Mouse (Mus musculus): ENCODE measurements around the gene Chst8. TPM values are rescaled to one million over a fixed set of nuclear protein-coding genes. Genes with fewer than 3 reads are reported as not detected.

Gene Chst8
- total and polyA plus RNA-seq, 3 experiments: 0.22 TPM; not detected in 2

DNA sequence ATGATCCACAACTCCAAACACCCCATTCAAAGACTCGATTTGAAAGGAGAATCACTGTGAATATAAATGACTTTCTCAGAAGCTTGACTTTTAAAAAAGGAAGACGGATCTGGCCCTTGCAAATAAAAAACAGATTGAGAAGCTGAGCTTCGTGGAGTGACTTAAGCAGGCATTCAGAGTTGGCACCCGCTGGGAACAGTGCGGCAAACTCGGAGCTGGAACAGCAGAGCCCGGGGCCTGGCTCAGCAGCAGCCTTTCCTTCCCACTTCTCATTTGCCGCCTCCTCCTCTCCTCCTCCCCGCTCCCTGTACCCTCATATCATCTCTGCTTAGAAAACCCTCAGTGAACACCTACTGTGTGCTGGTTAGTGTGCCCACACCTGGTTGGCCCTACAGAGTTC is 34.1 kb downstream of the Chst8 start:
- H3K27me3 ChIP-seq (ENCODE audit: insufficient read depth, low read length): no peaks in the 10 kb centered on the region
- no peak overlapping the region for H3K4me3 ChIP-seq (ENCODE audit: low read depth, low read length)
- no peaks in the 10 kb centered on the region for H3K36me3 ChIP-seq (replicated peaks)
- DNase-seq (ENCODE audit: low spot score): no peak
- H3K4me1 ChIP-seq (ENCODE audit: insufficient read depth, low read depth, low read length): no peaks in the 10 kb centered on the region
- TF ChIP-seq GATA1 (IDR thresholded peaks at IDR 0.05; ENCODE audit: borderline replicate concordance, low read length): no peak
- peaks cover 59% of the 10 kb centered on the region for H3K9me3 ChIP-seq (replicated peaks)
- no peak for ATAC-seq (ENCODE audit: extremely low read depth, insufficient number of reproducible peaks, low FRiP score, poor library complexity, severe bottlenecking)

DNA sequence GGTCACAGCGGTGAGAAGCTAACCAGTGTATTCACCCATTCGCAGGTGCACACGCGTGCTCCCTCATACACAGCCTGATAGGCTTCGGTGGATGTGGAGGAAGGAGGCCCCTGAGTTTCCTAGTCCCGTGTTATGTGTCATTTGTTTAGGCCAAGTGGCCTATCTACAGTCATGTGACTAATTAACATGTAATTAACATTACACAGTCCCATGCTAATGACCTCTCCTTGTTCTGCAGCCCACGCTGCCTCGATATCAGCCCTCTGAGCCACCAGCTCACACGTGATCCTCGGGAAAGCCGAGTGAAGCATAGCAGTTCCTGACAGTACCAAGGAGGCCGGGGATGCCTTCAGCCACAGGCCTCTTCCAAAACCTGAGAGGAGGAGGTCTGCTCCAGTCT is 36.9 kb downstream of the Chst8 start:
- no peak overlapping the region for H3K4me3 ChIP-seq (ENCODE audit: low read depth, low read length)
- no peaks in the 10 kb centered on the region for H3K27me3 ChIP-seq (ENCODE audit: insufficient read depth, low read length)
- H3K4me1 ChIP-seq (ENCODE audit: insufficient read depth, low read depth, low read length): no peaks in the 10 kb centered on the region
- ATAC-seq (ENCODE audit: extremely low read depth, insufficient number of reproducible peaks, low FRiP score, poor library complexity, severe bottlenecking) (no peak), DNase-seq (ENCODE audit: low spot score) (no peak)
- H3K9me3 ChIP-seq (replicated peaks): peaks cover 69% of the 10 kb centered on the region
- no peaks in the 10 kb centered on the region for H3K36me3 ChIP-seq (replicated peaks)
- TF ChIP-seq POLR2AphosphoS5 (IDR thresholded peaks at IDR 0.05; ENCODE audit: insufficient replicate concordance, low read depth, low read length) (no peak), TAL1 (conservative IDR thresholded peaks at IDR 0.05; ENCODE audit: low read depth, low read length) (no peak), CTCF (IDR thresholded peaks at IDR 0.05; ENCODE audit: low read depth, low read length) (no peak), GATA1 (IDR thresholded peaks at IDR 0.05; ENCODE audit: borderline replicate concordance, low read length) (no peak), GATA2 (IDR thresholded peaks at IDR 0.05; ENCODE audit: borderline replicate concordance, low read depth, low read length) (no peak)

- ATAC-seq (ENCODE audit: extremely low read depth, insufficient number of reproducible peaks, low FRiP score, poor library complexity, severe bottlenecking): no peak
- H3K9me3 ChIP-seq (replicated peaks): peaks cover 67% of the 10 kb centered on the region
- TF ChIP-seq TAL1 (conservative IDR thresholded peaks at IDR 0.05; ENCODE audit: low read depth, low read length) (no peak), GATA1 (IDR thresholded peaks at IDR 0.05; ENCODE audit: borderline replicate concordance, low read length) (no peak), GATA2 (IDR thresholded peaks at IDR 0.05; ENCODE audit: borderline replicate concordance, low read depth, low read length) (no peak), CTCF (IDR thresholded peaks at IDR 0.05; ENCODE audit: low read depth, low read length) (no peak), POLR2AphosphoS5 (IDR thresholded peaks at IDR 0.05; ENCODE audit: insufficient replicate concordance, low read depth, low read length) (no peak)
- H3K27me3 ChIP-seq (ENCODE audit: insufficient read depth, low read length): no peaks in the 10 kb centered on the region
- H3K4me1 ChIP-seq (ENCODE audit: insufficient read depth, low read depth, low read length): no peaks in the 10 kb centered on the region
- DNase-seq (ENCODE audit: low spot score): no peak
- no peak overlapping the region for H3K4me3 ChIP-seq (ENCODE audit: low read depth, low read length)
- no peaks in the 10 kb centered on the region for H3K36me3 ChIP-seq (replicated peaks)
These were observed 37.6 kb downstream of the Chst8 start for GRCm38 (mm10) chr7:34774947-34775346.

DNA sequence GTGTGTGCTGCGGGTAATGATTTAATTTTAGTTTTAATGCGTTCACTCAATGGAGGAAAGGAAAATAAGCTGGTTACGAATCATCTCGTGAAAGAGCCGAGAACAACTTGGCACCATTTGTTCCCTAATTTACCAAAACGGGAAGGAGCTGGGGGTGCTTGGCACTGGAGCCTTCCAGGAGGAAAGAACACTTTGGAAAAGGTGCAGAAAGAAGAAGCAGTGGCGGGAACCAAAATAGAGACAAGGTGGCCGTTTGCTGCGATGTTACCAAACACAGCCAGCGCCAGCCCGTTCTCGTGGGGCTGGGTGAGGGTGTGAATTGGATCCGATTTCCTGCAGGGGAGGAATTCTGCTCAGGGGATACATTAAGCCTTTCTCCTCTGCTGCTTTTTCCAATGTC is 38.5 kb downstream of the Chst8 start:
- H3K4me1 ChIP-seq (ENCODE audit: insufficient read depth, low read depth, low read length): no peaks in the 10 kb centered on the region

DNA sequence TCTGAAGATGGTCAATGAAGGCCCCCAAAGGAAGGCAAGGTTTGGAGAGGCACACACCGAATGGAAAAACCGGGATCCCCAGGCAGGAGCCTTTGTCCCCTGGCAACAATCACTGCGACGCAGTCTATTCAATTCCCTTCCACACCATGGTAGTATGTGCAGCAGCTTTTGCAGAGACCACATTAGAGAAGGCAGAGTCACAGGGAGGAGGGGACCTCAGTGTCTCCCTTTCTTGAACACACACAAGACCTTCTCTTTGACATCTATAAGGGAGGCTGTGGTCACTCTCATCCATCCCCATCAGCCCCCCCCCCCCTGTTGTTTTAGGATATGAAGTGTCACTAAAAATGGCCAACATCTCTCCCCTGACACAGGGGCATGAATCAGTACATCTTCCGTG is 39.2 kb downstream of the Chst8 start:
- DNase-seq (ENCODE audit: low spot score): no peak
- ATAC-seq (ENCODE audit: extremely low read depth, insufficient number of reproducible peaks, low FRiP score, poor library complexity, severe bottlenecking): no peak
- H3K36me3 ChIP-seq (replicated peaks): no peaks in the 10 kb centered on the region
- no peaks in the 10 kb centered on the region for H3K4me1 ChIP-seq (ENCODE audit: insufficient read depth, low read depth, low read length)
- peaks cover 69% of the 10 kb centered on the region for H3K9me3 ChIP-seq (replicated peaks)
- no peak for TF ChIP-seq CTCF (IDR thresholded peaks at IDR 0.05; ENCODE audit: low read depth, low read length)
- TF ChIP-seq GATA1 (IDR thresholded peaks at IDR 0.05; ENCODE audit: borderline replicate concordance, low read length): no peak
- TF ChIP-seq POLR2AphosphoS5 (IDR thresholded peaks at IDR 0.05; ENCODE audit: insufficient replicate concordance, low read depth, low read length): no peak
- TF ChIP-seq TAL1 (conservative IDR thresholded peaks at IDR 0.05; ENCODE audit: low read depth, low read length): no peak
- H3K27me3 ChIP-seq (ENCODE audit: insufficient read depth, low read length): no peaks in the 10 kb centered on the region
- H3K4me3 ChIP-seq (ENCODE audit: low read depth, low read length): no peak overlapping the region

More for the DNA sequence above, 38.5 kb downstream of the Chst8 start:
- Histone ChIP-seq H3K4me3 (ENCODE audit: low read depth, low read length) (no peak overlapping the region), H3K9me3 (replicated peaks) (peaks cover 69% of the 10 kb centered on the region), H3K36me3 (replicated peaks) (no peaks in the 10 kb centered on the region), H3K27me3 (ENCODE audit: insufficient read depth, low read length) (no peaks in the 10 kb centered on the region)
- ATAC-seq (ENCODE audit: extremely low read depth, insufficient number of reproducible peaks, low FRiP score, poor library complexity, severe bottlenecking) (no peak), DNase-seq (ENCODE audit: low spot score) (no peak)
- TF ChIP-seq GATA1 (IDR thresholded peaks at IDR 0.05; ENCODE audit: borderline replicate concordance, low read length): no peak
- TF ChIP-seq TAL1 (conservative IDR thresholded peaks at IDR 0.05; ENCODE audit: low read depth, low read length): no peak
- TF ChIP-seq GATA2 (IDR thresholded peaks at IDR 0.05; ENCODE audit: borderline replicate concordance, low read depth, low read length): no peak
- TF ChIP-seq CTCF (IDR thresholded peaks at IDR 0.05; ENCODE audit: low read depth, low read length): no peak
- no peak for TF ChIP-seq POLR2AphosphoS5 (IDR thresholded peaks at IDR 0.05; ENCODE audit: insufficient replicate concordance, low read depth, low read length)

GRCm38 (mm10) chr7:34769531-34769930 is 43.0 kb downstream of the Chst8 start:
- no peaks in the 10 kb centered on the region for H3K36me3 ChIP-seq (replicated peaks)
- no peaks in the 10 kb centered on the region for H3K4me1 ChIP-seq (ENCODE audit: insufficient read depth, low read depth, low read length)
- no peak for DNase-seq (ENCODE audit: low spot score)
- no peak for ATAC-seq (ENCODE audit: extremely low read depth, insufficient number of reproducible peaks, low FRiP score, poor library complexity, severe bottlenecking)
- no peaks in the 10 kb centered on the region for H3K27me3 ChIP-seq (ENCODE audit: insufficient read depth, low read length)
- H3K9me3 ChIP-seq (replicated peaks): peaks cover 69% of the 10 kb centered on the region
- no peak overlapping the region for H3K4me3 ChIP-seq (ENCODE audit: low read depth, low read length)
- no peak for TF ChIP-seq POLR2AphosphoS5 (IDR thresholded peaks at IDR 0.05; ENCODE audit: insufficient replicate concordance, low read depth, low read length)
- TF ChIP-seq CTCF (IDR thresholded peaks at IDR 0.05; ENCODE audit: low read depth, low read length): no peak
- no peak for TF ChIP-seq TAL1 (conservative IDR thresholded peaks at IDR 0.05; ENCODE audit: low read depth, low read length)
